Mouse (Mus musculus) ZHBTc4 (cell line): ENCODE measurements around the gene Ndufaf8.

Experiments used
- DNase-seq: peaks from one replicate; pipeline ENCODE4 v3.0.0-alpha.2; 2011; ENCODE audit warnings: low read depth, low spot score

Ndufaf8 gene

DNA sequence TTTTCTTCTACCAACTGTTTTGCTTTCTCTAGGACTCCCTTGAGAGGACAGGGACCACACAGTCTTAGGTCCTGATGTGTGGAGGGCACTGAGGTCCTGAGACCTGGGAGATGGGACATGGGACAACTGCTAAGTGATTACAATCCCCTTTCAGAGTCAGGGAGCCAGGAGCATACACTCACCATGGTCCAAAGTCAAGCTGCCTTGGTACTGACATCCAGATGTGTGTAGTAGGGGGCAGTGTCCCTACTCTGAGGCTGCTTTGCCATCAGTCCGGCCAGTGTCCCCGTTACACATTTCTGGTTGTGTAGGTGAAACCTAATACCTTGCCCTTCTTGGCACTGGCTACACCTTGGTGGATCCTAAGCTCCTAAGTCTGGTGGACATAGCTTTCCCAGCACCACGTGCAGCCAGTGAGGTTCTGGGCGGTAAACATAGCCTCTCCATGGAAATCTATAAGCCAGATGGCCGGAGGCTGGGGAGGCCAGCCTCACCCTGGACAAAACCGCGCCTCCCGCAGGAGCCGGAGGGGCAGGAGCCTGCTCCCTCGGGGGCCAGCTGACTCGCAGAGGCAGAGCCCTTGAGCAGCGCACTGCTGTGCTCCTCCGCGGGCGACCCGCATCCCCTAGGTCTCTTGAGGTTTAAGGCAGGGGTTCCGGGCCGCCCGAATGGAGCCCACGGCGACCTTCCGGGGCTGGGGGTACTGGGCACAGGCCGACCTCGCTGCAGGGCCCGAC, 12.7 kb upstream of the Ndufaf8 start:
- no peak for DNase-seq

DNA sequence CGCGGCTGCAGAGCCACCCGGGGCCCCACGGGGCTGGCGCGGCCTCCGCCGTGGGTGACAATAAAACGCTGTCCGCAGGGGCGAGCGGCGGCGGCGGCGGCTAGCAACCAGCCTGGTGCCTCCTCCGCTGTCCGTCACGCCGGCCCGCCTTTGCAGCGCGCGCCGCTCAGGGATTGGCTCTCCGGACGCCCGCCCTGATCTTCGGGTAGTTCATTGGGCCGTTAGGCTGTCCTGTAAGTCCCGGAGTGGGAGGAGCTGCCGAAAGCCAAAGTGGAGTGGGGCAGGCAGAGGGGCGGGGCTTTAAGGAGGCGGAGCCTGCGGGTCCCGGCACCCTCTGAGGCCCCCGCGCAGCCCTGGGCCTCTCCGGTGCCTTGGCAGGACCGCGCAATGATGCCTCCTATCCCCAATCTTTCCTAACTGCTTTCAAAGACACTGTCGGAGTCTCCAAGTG, 12.0 kb upstream of the Ndufaf8 start, which contains the start of gene Cep131:
Gene Cep131 (minus strand): TSS at position 126 of the 451 bp plus-strand sequence.
- peak; percentile 98 for DNase-seq

DNA sequence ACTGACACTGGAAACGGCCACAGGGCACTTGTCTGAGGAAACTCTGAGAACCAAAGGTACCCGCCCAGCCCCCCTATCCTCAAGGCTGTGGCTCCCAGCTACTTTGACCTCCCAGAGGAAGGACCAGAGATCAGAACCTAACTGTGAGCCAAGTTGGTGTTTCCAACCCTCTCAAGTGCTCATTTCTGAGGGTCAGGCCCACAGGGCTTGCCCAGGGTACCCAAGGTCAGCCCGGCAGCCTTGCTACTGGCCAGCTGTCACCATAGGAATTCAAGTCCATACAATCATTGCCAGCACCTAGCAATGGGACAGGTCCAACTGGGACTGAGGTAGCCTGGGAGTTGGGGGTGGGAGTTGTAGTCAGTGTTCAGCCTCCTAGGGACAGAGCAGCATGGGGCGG, 8.1 kb upstream of the Ndufaf8 start:
- DNase-seq: no peak

DNA sequence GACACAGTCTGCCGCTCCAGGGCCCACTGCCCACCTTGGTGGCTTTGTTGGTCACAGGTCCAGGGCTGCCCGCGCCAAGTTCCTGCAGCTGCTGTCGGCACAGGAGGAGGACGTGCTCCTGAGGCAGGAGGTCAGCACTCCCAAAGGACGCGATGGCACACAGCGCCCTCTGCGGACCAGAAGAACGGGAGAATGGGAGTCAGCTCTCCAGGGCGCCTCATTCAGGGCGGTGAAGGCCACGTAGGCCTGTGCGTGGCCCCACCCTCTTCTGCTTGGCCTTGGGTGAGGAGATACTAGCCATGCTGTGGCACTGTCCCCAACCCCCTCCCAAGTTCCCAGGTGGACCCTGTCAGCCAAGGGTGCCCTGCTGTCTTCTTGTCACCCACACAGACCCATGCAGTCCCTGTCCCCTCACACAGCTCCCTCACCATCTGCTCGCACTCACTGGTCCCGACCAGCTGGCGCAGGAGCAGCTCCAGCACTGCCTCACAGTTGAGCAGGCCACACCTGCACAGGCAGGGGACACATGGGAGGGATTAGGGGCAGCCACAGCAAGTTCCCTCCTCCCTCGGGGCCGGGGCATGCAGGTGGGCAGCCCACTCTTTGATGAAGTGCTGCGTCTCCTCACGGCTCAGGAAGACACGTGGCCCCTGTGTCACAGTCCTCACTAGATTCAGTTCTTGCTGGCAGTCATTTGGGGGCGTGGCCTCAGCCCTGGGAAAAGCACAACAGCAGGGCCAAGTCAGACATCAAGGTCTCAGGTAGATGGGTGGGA, 5.7 kb upstream of the Ndufaf8 start:
- DNase-seq: peak; percentile 65

DNA sequence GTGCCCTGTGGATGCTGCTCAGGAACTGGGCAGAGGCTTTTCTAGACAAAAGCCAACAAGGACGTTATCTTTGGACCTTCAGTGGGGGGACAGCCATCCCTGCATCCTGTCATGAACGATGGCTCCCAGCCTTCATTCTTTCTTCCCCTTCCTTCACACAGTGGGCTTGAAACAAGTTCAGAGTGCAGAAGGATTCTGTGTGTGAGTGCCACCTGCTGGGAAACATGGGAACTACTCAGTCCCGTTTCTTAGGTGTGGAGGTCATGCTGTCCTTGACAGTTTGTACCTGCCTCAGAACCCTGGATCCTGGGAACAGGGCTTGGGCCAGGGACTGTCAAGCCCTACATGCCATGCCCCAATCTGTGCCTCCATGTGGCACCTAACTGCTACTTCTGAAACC, 2.3 kb downstream of the Ndufaf8 start:
- peak; percentile 92 for DNase-seq

DNA sequence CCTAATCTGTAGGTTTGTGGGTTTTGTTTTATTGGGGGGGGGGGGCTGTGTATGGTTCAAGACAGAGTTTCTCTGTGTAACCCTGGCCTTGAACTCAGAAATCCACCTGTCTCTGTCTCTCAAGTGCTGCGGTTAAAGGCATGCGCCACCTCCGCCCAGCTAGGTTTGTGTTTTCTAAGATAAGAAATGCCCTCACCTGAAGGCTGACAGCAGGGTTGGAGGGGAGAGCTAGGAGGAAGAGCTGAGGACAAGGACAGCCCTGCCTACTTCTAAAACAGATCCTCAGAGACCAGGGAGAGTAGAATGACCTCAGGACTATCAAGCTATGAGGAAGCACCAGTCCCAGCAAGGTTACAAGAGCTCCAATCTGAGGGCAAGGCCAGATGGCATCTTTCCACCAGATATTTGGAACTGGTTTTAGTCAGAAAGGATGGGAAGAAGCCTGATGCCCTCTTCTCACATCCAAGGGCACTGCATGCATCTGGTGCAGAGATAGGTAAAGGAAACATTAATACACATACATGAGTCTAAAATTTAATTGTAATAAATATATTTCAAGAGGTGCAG, 4.8 kb downstream of the Ndufaf8 start:
- DNase-seq: no peak

DNA sequence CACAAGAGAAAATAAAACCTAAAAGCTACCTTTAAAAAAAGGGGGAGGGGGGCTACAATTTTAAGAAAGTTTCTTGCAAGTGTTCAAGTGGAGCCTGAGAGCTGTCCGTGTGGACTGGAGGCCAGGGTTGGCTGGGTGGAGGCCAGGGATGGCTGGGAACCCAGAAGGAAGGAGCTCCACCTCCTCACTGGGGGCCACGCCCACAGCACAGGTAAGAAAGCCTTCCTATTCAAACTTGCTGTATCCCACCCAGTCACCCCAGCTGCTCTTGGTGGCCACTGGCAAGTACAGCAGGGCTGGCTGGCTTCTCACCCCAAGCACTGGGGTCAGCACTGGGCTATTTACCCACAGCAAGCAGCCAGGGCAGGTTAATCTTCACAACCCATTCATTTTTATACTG, 8.3 kb downstream of the Ndufaf8 start:
- no peak for DNase-seq

DNA sequence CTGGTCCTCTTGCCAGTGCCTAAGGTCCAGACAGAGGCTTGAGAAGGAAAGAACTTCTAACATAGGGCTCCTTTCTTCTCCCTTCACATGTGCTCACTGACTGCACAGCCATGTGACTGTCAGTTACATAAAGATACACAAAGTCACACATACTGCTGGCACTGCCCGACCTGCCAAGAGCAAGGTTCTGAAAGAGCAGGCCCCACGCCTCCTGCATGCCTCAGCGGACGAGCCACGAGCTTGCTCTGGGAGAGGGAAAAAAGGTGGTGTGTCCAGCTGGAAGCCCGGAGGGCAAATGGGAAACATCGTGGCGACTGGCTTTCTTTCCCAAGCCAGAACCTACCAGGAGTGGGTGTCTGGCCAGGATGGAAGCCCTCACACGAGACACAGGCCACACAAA, 9.1 kb downstream of the Ndufaf8 start:
- DNase-seq: no peak

DNA sequence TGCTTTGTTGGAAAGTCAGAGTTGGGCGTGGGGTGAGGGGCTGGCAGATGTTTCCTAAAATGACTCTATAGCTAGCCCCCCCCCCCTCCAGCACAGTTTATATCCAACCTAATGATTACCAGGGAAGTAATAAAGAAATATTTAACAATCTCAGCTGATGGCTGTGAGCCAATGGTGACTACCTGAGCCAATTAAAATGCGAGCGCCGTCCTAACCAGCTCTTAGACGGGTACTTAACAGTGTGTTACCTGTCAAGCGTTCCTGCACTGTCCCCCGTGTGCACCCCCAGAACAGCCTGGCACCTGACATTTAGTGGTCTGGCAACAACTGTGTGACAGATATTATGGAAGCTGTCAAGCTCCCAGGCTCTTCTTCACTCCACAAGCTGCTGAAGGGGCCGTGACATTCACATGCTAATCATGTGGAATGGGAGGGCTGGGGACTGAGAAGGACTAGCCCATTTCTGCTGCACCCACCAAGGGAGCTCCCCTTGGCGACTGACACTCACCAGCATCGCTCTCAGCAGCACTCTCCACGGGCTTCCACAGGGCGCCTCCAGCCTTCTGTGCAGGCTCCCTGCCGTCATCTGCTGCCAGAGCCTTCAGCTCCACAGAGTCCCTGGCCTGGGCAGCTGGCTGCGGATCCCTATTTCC, 11.0 kb downstream of the Ndufaf8 start:
- DNase-seq: peak; percentile 57

DNA sequence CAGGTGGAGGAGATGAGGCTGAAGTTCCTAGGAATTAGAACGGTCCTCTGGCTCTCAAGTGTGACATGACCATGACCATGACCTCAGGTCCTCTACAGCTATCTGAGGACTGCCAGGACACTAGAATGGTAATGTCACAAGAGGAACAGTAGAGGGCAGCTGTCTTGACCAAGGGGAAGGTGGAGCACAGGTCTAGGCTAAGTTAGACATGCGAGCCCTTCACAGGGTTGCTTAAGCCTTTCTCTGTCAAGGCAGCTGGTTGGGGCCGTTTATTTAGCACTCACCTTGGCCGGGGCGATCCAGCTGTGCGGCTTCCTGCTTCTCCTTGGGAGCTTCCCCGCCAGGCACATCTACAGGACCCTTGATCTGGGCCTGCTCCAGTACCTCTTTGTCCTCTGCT, 11.8 kb downstream of the Ndufaf8 start:
- peak; percentile 56 for DNase-seq

DNA sequence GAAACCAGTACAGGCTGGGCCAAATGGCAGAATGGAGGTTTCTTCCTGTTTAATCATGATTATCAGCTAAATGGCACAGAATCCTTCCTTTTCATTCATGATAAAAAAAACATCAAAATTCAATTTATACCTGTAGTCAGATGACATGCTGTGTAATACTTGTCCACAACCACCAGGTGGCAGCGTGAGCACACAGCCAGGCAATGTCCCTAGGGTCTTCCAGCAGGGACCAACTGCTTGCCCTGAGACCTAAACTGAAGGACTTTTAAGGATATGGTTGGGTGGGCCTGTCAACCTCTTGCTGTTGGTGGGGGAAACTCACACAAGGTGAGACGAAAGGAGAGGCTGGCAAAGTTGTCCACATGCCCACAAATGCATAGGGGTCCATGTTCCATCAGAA, 12.3 kb downstream of the Ndufaf8 start:
- peak; percentile 73 for DNase-seq

DNA sequence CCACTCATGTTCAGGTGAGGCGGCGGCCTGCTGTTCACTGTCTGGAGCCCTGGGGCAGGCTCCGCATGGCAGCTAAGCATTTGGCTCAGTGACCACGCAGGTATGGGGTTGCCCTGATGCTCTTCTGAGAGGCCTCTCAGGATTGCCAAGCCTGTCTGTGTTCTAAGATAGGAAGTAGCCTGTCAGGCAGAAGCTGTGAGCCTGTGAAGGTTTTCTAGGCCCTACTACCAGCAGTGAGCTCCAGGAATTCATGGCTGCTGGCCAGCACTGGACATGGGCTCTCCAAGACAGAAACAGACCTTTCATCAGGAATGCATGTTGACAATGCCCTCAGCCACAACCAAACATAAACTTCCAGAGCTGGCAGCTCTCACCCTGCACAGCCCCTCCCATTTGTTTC, 13.4 kb downstream of the Ndufaf8 start:
- DNase-seq: no peak

DNA sequence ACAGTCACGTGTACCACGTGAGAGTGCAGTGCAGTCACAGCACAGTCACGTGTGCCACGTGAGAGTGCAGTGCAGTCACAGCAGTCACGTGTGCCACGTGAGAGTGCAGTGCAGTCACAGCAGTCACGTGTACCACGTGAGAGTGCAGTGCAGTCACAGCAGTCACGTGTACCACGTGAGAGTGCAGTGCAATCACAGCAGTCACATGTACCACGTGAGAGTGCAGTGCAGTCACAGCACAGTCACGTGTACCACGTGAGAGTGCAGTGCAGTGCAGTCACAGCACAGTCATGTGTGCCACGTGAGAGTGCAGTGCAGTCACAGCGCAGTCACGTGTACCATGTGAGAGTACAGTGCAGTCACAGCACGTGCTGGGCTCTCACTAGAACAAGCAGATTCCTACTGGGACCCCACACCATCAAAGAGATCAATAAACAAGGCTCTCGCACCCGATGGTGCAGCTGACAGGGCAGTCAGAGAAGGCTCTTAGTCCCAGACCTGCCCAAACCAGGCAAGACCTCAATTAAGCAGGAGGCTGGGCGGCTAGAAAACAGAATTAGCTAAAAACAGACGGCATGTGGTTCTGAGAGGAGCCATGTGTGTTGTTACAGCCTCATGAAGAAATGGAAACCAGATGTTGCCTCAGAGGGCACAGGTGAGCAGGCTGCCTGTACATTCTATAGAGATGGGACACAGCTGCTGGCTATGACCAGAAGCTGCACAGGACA, 15.9 kb downstream of the Ndufaf8 start:
- DNase-seq: no peak

DNA sequence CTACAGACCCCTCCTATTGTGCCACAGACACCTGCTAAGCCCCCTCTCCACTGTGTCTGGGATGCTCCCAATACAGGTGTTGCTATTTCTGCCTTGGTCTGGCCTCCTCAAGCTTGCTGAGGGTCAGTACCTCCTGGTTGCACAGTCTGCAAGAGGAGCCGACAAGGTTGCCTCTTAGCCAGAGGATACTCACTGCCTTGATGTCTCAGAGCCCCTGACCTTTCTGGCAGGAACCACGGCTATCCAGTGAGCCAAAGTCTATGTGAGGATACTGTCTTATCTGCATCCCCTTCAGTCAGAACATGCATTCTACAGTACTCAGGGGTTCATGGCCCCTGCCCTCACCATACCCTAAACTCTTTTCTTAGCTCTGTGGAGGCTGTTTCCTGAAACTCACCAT, 18.9 kb downstream of the Ndufaf8 start:
- DNase-seq: no peak

DNA sequence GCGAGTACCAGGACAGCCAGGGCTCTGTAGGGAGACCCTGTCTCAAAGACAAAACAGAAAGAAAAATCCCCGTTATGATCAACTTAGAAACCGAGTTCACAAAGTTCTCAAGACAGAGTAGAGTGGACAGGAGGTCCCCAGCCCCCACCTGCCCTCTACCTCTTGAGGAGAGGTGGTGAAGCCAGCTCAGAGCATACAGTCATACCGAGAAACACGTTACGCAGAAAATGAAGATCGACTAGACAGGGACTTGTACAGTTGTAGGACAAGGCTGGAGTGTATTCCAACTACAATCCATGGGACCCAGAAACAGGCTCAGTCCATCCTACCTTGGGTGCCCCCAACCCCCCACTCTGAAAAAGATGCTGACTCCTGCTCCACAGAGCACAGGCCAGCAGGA, 20.4 kb downstream of the Ndufaf8 start:
- DNase-seq: no peak

DNA sequence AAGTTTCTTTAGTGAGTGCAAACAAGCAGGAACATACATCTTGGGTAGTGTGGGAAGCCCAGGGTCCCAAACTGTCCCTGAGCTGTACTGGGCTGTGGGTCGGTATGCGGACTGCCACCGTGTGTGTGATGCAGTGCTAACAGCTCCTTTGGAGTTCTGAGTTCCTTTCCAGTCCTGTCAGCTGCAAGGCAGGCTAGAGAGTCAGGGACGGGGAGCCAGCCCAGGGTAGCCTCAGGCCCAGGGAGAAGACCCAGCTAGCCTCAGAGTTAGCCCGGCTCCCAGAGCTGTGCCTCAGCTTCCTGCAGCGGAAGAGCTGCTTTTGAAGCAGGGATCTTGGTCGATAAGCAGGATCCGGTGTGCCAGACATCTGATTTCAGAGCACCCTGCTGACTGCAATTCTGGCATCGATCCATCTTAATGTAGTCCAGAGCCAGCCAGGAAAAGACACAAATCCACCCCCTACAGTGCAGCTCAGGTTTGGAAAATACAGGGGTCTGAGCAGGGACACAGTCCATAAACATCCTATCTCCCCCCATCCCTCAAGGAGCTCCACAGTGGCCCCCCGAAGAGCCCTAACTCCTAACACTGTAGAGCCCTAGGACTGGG, 21.3 kb downstream of the Ndufaf8 start:
- no peak for DNase-seq

DNA sequence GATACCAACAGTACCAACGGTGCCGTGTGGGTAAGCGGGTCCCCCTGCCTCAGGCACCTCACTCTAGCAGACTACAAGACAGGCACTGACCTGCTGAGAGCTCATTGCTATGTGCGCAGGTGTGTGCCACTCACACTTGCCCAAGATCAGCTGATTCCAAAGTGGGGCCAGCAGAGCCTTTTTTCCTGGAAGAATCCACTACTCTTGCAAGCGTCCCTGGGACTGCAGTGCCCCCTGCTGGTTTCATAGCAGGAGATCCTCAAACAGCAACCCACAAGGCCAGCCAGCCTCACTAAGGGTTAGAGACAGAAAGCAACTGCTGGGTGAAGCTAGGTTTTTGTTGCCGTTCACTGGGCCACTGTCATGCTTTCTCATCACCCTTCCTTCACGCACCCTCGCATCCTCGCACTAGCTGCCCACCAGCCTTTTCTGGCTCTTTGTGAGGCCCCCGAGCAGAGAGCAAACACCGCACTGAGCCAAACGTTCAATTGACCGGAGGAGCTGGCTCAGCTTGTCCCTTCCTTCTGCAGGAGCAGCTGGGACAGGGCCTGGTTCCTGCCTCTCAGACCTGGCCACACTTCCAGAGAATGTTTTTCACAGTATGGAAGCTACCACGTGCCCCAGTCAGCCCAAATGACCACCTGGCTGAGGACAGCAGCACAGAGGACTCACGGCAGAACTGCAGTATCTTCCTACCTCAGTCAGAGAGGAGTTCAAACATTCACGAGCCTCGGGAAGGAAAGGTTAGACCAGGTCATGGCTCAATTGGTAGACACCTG, 22.1 kb downstream of the Ndufaf8 start:
- DNase-seq: peak; percentile 81

DNA sequence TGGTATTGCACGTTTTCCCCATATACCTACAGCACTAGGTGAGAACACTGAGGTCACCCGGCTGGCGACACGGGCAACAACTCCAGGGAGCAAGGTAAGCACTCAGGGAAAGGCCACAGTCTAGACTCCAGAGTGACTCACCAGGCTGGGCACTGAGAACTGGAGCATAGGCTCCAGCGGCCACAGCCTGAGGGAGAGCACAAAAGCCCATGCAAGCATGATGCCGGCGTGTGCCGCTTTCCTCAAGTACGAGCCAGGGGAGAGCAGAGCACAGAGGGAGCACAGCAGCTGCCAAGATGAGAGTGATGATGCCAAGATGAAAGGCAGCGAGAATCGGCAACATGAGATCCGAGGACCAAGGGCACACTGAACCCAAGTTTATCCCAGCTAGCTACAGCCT, 23.4 kb downstream of the Ndufaf8 start:
- no peak for DNase-seq

DNA sequence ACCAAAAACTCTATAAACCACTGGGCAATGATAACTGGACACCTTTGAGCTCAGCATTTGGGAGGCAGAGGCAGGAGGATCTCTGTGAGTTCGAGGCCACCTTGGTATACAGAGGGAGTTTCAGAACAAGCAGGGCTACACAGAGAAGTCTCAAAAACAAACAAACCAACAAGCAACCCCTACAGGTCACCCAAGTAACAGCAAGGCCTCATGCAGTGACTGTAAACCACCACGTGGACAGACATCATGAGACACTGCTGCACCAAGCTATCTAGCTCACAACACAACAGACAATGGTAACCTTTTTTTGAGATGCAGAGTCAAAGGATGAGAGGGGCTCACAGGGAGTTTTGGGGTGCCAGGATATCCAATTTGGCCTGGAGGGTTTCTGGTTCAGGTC, 28.1 kb downstream of the Ndufaf8 start:
- peak; percentile 68 for DNase-seq

DNA sequence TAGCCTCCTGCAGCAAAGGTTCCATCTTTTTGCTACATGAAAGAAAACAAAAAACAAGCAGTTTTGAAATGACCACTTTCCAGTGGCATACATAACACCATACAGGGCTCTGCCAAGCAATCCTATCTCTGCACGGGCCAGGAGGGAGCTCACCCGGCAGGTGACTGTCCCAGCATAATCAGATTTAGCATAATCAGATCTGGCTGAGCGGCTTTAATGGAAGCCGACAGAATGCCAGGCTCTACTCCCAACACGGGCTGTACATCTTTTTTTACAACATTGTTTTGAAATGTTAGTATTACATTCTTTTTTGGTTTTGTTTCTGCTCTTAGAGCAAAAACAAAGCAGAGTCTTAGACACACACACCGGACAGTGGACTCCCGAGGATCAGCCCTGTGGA, 30.6 kb downstream of the Ndufaf8 start:
- DNase-seq: no peak
